8 mouse cellular contexts compared by ENCODE assay signal in genomic region chr15:102753170-102753569, GRCm38 (mm10). TPM values are rescaled to one million over a fixed set of nuclear protein-coding genes. Genes with fewer than 3 reads are reported as not detected.
DNase-seq lines count a peak whose midpoint lies in the region; ATAC-seq and TF ChIP-seq lines count a peak whose summit lies in the region.

No protein-coding gene starts in this region.

- H3K27me3 ChIP-seq in hindbrain, embryonic 16.5 days (replicated peaks; ENCODE audit: control insufficient read depth, insufficient read depth, low read length): peaks cover 4% of the 10 kb centered on the region; the same call in 1 of the 2 replicates
- peaks cover 40% of the 10 kb centered on the region for H3K27me3 ChIP-seq in liver, postnatal 0 days (ENCODE audit: insufficient read depth, low read length)
- H3K27me3 ChIP-seq in neural tube, embryonic 15.5 days (replicated peaks): peaks cover 29% of the 10 kb centered on the region

- no peaks in the 10 kb centered on the region for H3K9me3 ChIP-seq in hindbrain, embryonic 16.5 days (ENCODE audit: control insufficient read depth, low read length)
- no peaks in the 10 kb centered on the region for H3K9me3 ChIP-seq in liver, postnatal 0 days (ENCODE audit: low read length)
- H3K9me3 ChIP-seq in neural tube, embryonic 15.5 days (replicated peaks): no peaks in the 10 kb centered on the region

- H3K4me1 ChIP-seq in hindbrain, embryonic 16.5 days (ENCODE audit: control insufficient read depth, insufficient read depth, low read depth, low read length): no peaks in the 10 kb centered on the region; the same call in 1 of the 2 replicates
- H3K4me1 ChIP-seq in liver, postnatal 0 days (ENCODE audit: insufficient read depth): no peaks in the 10 kb centered on the region
- H3K4me1 ChIP-seq in neural tube, embryonic 15.5 days: peaks cover 30% of the 10 kb centered on the region

- ATAC-seq in hindbrain, embryonic 16.5 days: peak; percentile 71
- no peak for ATAC-seq in liver, postnatal 0 days
- no peak for ATAC-seq in neural tube, embryonic 15.5 days (ENCODE audit: low FRiP score)

- H3K4me2 ChIP-seq in hindbrain, embryonic 16.5 days (ENCODE audit: low read length): no peak overlapping the region
- H3K4me2 ChIP-seq in liver, postnatal 0 days (ENCODE audit: low read depth, low read length): no peak overlapping the region
- H3K4me2 ChIP-seq in neural tube, embryonic 15.5 days: peak overlapping the region; percentile 13; the same call in 1 of the 2 replicates

- peak; percentile 65 for TF ChIP-seq CTCF in left cerebral cortex, adult 2 months (IDR thresholded peaks at IDR 0.05)
- peak; percentile 77 for TF ChIP-seq CTCF in liver, postnatal 0 days (IDR thresholded peaks at IDR 0.05; ENCODE audit: low read depth)

- no peak overlapping the region for H3K4me3 ChIP-seq in left cerebral cortex, adult 2 months
- no peak overlapping the region for H3K4me3 ChIP-seq in hindbrain, embryonic 16.5 days (ENCODE audit: low read length)
- no peak overlapping the region for H3K4me3 ChIP-seq in liver, postnatal 0 days (ENCODE audit: low read depth, low read length)
- H3K4me3 ChIP-seq in neural tube, embryonic 15.5 days (replicated peaks): no peak overlapping the region

- no peak for TF ChIP-seq EP300 in liver, postnatal 0 days (IDR thresholded peaks at IDR 0.05; ENCODE audit: low read depth)

- no peak overlapping the region for H3K27ac ChIP-seq in left cerebral cortex, adult 2 months
- H3K27ac ChIP-seq in hindbrain, embryonic 16.5 days (ENCODE audit: low read depth, low read length): no peak overlapping the region
- no peak overlapping the region for H3K27ac ChIP-seq in liver, postnatal 0 days (ENCODE audit: low read depth)
- H3K27ac ChIP-seq in neural tube, embryonic 15.5 days (replicated peaks): peak overlapping the region; percentile 65; the same call in 1 of the 2 replicates

- no peaks in the 10 kb centered on the region for H3K36me3 ChIP-seq in hindbrain, embryonic 16.5 days (ENCODE audit: control insufficient read depth, insufficient read depth, low read length)
- no peaks in the 10 kb centered on the region for H3K36me3 ChIP-seq in liver, postnatal 0 days (replicated peaks; ENCODE audit: insufficient read depth, low read length)
- H3K36me3 ChIP-seq in neural tube, embryonic 15.5 days: no peaks in the 10 kb centered on the region

- no peak overlapping the region for H3K9ac ChIP-seq in hindbrain, embryonic 16.5 days (ENCODE audit: low read depth, low read length)
- no peak overlapping the region for H3K9ac ChIP-seq in liver, postnatal 0 days (replicated peaks)
- no peak overlapping the region for H3K9ac ChIP-seq in neural tube, embryonic 15.5 days (replicated peaks)

- no peak for DNase-seq in left cerebral cortex, adult 2 months (ENCODE audit: extremely low spot score in 1 of 2, low spot score in 2 of 2)
- DNase-seq in left cerebral cortex, postnatal 14 days (ENCODE audit: low spot score in 2 of 2): no peak
- peak; percentile 51 for DNase-seq in T-cell, adult 2 months (ENCODE audit: low spot score)
- peak; percentile 82 for DNase-seq in embryo, embryonic 10 days (ENCODE audit: low spot score)
- DNase-seq in liver, postnatal 0 days: peak; percentile 63
- DNase-seq in frontal cortex, postnatal 10 days (ENCODE audit: low spot score in 2 of 2): no peak

- 4% methylated on average over 13 of the region's 13 CpGs for WGBS in hindbrain, embryonic 16.5 days
- 4% methylated on average over 13 of the region's 13 CpGs for WGBS in liver, postnatal 0 days (ENCODE audit: insufficient replicate concordance)
- WGBS in neural tube, embryonic 15.5 days: under 1% methylated on average over 13 of the region's 13 CpGs

- intact Hi-C loops in left cerebral cortex, adult 2 months (cut with DNase I): no loop called here
- intact Hi-C loops in left cerebral cortex, postnatal 14 days (cut with DNase I): no loop called here

RNA-seq across cellular contexts. Expression of gene Calcoco1, which starts 31.2 kb away (rescaled TPM):
- total RNA-seq in left cerebral cortex, adult 2 months (2021): 10 to 100 TPM; 79.8 to 85.7 TPM
- 10 to 100 TPM; 56.9 to 58.4 TPM for total RNA-seq in left cerebral cortex, postnatal 14 days (2021)
- 34.6 and 40.9 TPM in 2 replicates for polyA plus RNA-seq in hindbrain, embryonic 16.5 days (2015; fragmentation: Nextera tagmentation; extraction: Ambion mirVana)
- polyA plus RNA-seq in liver, postnatal 0 days (2015; fragmentation: Nextera tagmentation; extraction: Ambion mirVana): 11.1 and 14.0 TPM in 2 replicates
- 28.3 and 41.6 TPM in 2 replicates for polyA plus RNA-seq in neural tube, embryonic 15.5 days (2015; fragmentation: Nextera tagmentation; extraction: Ambion mirVana)

Comparison
In these comparisons a context has a peak if more than half of its experiments do, and no peak if none do; other contexts are left out.
1. DNase-seq: peak in T-cell, adult 2 months (single experiment), embryo, embryonic 10 days (single experiment) and liver, postnatal 0 days (single experiment); none in left cerebral cortex, adult 2 months (0 of 2), left cerebral cortex, postnatal 14 days (0 of 2) and frontal cortex, postnatal 10 days (0 of 2).